Mouse (Mus musculus): Measurements from ENCODE around the gene Sptb.

DNA sequence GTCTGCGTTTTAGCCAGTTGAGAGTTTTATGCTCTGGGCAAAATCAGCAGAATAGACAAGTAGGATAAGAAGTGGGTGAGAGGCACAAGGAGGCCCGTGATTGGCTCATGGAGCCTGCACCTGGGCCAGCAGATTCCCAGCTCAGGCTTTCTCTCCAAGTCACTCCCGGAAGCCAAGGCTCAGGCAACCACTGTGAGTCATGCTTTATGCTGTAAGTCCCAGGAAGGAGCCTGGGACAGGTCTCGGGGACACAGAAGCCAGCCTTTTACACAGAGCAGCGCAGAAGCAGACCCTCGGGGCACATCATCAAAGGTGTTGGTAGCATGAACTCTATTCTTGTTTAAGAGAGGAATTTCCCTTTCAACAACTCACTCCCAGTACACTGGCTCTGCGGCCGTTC, 69.7 kb downstream of the Sptb start:
- TF ChIP-seq CTCF (IDR thresholded peaks at IDR 0.05; ENCODE audit: control insufficient read depth, insufficient read depth, low read length), result no peak
- no peak for TF ChIP-seq POLR2A (IDR thresholded peaks at IDR 0.05; ENCODE audit: borderline replicate concordance, control insufficient read depth, low read depth, low read length)
